ENCODE assay signal across 18 mouse cellular contexts in the genomic region with DNA sequence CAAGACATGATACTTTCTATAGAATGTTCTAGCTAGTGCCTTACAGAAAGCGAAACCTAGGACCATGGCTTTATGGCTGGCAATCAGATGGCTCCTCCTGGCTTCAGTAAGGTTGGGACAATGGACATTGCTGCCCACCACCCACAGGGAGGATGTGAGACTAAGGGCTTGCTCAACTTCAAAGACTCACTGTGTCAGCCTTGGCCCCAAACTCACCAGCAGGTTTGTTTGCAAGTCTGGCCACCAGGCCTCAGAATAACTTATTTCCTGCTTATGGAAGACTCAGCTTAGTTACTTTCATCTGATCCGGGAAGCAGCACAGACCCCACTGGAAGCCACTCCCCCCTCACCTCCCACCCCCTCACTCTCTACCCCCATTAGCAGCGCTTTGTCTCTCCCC. TPM values are rescaled to one million over a fixed set of nuclear protein-coding genes. Genes with fewer than 3 reads are reported as not detected.
DNase-seq lines count a peak whose midpoint lies in the region; ATAC-seq and TF ChIP-seq lines count a peak whose summit lies in the region.
"Had no signal": no experiment of that assay in that cellular context is flagged by ENCODE, and none has a peak within 500 bp of the region (broad histone marks: within the 10 kb centered on the region; RNA-seq: fewer than 3 reads in every experiment).

No protein-coding gene starts in this region.

- no peak for TF ChIP-seq POLR2A in heart, adult 2 months (IDR thresholded peaks at IDR 0.05; ENCODE audit: insufficient read depth, low read depth, low read length)

- peak in 1 of 2 experiments; percentile 24 for DNase-seq in heart, adult 2 months
- DNase-seq in heart, postnatal 4 days, result no peak
- peak; percentile 47 for DNase-seq in layer of hippocampus, adult 11-12 months (ENCODE audit: low spot score)
- DNase-seq in layer of hippocampus, postnatal 14 days (ENCODE audit: low spot score in 2 of 2), result no peak
- no peak for DNase-seq in T-cell, adult 2 months (ENCODE audit: low spot score)
- DNase-seq: kidney, adult 11 months had no signal

- peaks cover 39% of the 10 kb centered on the region for H3K4me1 ChIP-seq in heart, adult 2 months (ENCODE audit: control insufficient read depth, insufficient read depth, low read length)
- H3K4me1 ChIP-seq in brown adipose tissue, adult 24 weeks (ENCODE audit: control insufficient read depth, insufficient read depth, insufficient read length, low read length), result peaks cover 45% of the 10 kb centered on the region
- H3K4me1 ChIP-seq: limb, embryonic 13.5 days; neural tube, embryonic 12.5 days had no signal

- no peaks in the 10 kb centered on the region for H3K27me3 ChIP-seq in heart, adult 2 months (ENCODE audit: control insufficient read depth, insufficient read depth, low read length)
- H3K27me3 ChIP-seq: limb, embryonic 13.5 days; neural tube, embryonic 12.5 days had no signal

- 54% methylated on average over 3 of the region's 3 CpGs for WGBS in heart, adult 2 months

- no peak for TF ChIP-seq EP300 in heart, adult 2 months (IDR thresholded peaks at IDR 0.05; ENCODE audit: insufficient read depth, low read depth, low read length)

- intact Hi-C loops in heart, adult 2 months (cut with DNase I), result no loop called here

- ATAC-seq in megakaryocyte, adult 5-6 weeks (ENCODE audit: poor library complexity, severe bottlenecking), result 0 out of 2 replicates have a peak, but pooled peaks have one; percentile 21

- peak overlapping the region; percentile 41 for H3K27ac ChIP-seq in heart, adult 2 months
- peak overlapping the region; percentile 68; the same call in 1 of the 2 replicates for H3K27ac ChIP-seq in brown adipose tissue, adult 24 weeks (replicated peaks; ENCODE audit: low read depth, low read length)
- H3K27ac ChIP-seq: limb, embryonic 13.5 days; neural tube, embryonic 12.5 days had no signal

- TF ChIP-seq CTCF in heart, adult 2 months (IDR thresholded peaks at IDR 0.05), result no peak

- no peak overlapping the region for H3K9ac ChIP-seq in heart, adult 2 months (ENCODE audit: low read depth, low read length)
- H3K9ac ChIP-seq: limb, embryonic 13.5 days; neural tube, embryonic 12.5 days had no signal

- H3K79me2 ChIP-seq in heart, adult 2 months (replicated peaks; ENCODE audit: control insufficient read depth, insufficient read depth, low read length), result no peaks in the 10 kb centered on the region

- H3K4me3 ChIP-seq in heart, adult 2 months, result no peak overlapping the region
- no peak overlapping the region for H3K4me3 ChIP-seq in brown adipose tissue, adult 24 weeks (ENCODE audit: insufficient read depth, low read depth, low read length)
- H3K4me3 ChIP-seq: forebrain, embryonic 10.5 days; limb, embryonic 13.5 days; neural tube, embryonic 12.5 days had no signal

- H3K36me3 ChIP-seq in heart, adult 2 months (ENCODE audit: control insufficient read depth, insufficient read depth, low read length), result peaks cover 12% of the 10 kb centered on the region
- H3K36me3 ChIP-seq: forebrain, embryonic 10.5 days; G1E; limb, embryonic 13.5 days; neural tube, embryonic 12.5 days had no signal

RNA-seq across cellular contexts. Expression of gene Slco2b1, which starts 12.0 kb away (rescaled TPM):
- 10 to 100 TPM in 1 of 2 experiments, 1 to 10 TPM in 1; 8.5 to 10.1 TPM for total RNA-seq in heart, adult 2 months (2021)
- polyA plus RNA-seq in heart, adult 2 months (2012; rRNA removed), result 11.7 and 14.4 TPM in 2 replicates
- total RNA-seq in heart, postnatal 4 days (2021), result 1 to 10 TPM; 4.0 to 4.2 TPM
- total RNA-seq in layer of hippocampus, postnatal 14 days (2021), result 10 to 100 TPM; 17.6 to 18.0 TPM
- polyA plus RNA-seq in brown adipose tissue, adult 24 weeks (2012; ENCODE audit: insufficient read depth, insufficient read length, missing spikeins), result 8.4 and 9.7 TPM in 2 replicates
- total RNA-seq in megakaryocyte, adult 5-6 weeks (2015), result 0.16 TPM in 1 of 2 replicates, not detected in the other
- 0.11 and 1.5 TPM in 2 replicates for total RNA-seq in megakaryocyte, adult 5-6 weeks (2017)
- polyA plus RNA-seq: C2C12 had no signal

RNA-seq across cellular contexts. Expression of gene Olfr520, which starts 31.0 kb away (rescaled TPM):
- total RNA-seq in heart, adult 2 months (2021), result not detected
- not detected in 2 replicates for polyA plus RNA-seq in heart, adult 2 months (2012; rRNA removed)
- total RNA-seq in heart, postnatal 4 days (2021), result not detected
- not detected for total RNA-seq in layer of hippocampus, postnatal 14 days (2021)
- polyA plus RNA-seq in brown adipose tissue, adult 24 weeks (2012; ENCODE audit: insufficient read depth, insufficient read length, missing spikeins), result not detected in 2 replicates
- total RNA-seq in megakaryocyte, adult 5-6 weeks (2015), result not detected in 2 replicates
- not detected in 2 replicates for total RNA-seq in megakaryocyte, adult 5-6 weeks (2017)
- total RNA-seq: adrenal gland, postnatal 4 days; left cerebral cortex, adult 18-20 months had no signal
- polyA plus RNA-seq: C2C12; embryonic facial prominence, embryonic 11.5 days; forebrain, embryonic 10.5 days; G1E; heart, embryonic 11.5 days; limb, embryonic 13.5 days; midbrain, embryonic 14.5 days; neural tube, embryonic 12.5 days had no signal
